Mouse (Mus musculus): ENCODE results near the gene Pkp4. TPM values are rescaled to one million over a fixed set of nuclear protein-coding genes. Genes with fewer than 3 reads are reported as not detected.

Pkp4 gene
- polyA plus RNA-seq, 1 experiment from 2014 or later = 7.7 TPM

DNA sequence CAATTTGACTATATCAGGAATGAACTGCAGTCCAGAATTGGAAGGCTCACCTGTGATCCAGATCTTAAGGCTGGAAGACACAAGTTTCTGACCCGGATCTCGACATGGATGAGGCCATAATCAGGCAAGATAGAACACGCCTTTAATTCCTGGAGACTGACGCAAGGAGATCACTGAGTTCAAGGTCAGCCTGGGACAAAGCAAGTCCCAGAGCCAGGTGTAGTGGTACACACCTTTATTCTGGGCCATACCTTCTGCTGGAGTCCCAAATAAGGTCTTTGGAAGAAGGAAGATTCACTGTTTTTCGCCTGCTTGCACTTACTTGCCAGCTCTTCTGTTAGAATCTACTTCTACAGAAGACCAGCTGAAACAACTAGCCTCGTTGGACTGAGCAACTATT lies 26.3 kb downstream of the Pkp4 start:
- no peak for TF ChIP-seq CTCF (IDR thresholded peaks at IDR 0.05; ENCODE audit: low read depth)
- TF ChIP-seq EP300 (IDR thresholded peaks at IDR 0.05; ENCODE audit: low read depth) = no peak
- 85% methylated on average over 6 of the region's 6 CpGs for WGBS (ENCODE audit: insufficient replicate concordance)
- no peak for ATAC-seq

DNA sequence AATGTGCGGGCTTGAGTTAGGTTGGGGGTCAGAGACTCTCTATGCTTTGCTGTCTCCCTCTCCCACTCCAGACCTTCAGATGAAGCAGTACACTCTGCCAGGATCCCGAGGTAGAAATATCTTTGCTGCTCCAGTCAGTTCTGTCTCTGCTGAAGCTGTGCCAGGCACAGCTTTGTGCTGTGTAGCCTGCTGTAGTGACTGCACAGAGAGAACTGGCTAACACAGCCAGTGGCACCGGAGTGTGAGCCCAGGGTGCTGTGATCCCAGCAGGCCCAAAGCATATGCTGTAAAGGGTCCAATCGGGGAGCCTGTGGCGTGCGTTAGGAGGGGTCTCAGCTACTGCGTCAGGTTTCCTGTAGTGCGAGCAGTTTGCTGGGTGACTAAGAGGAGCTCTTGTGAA lies 27.7 kb downstream of the Pkp4 start:
- TF ChIP-seq CTCF (IDR thresholded peaks at IDR 0.05; ENCODE audit: low read depth) (no peak), EP300 (IDR thresholded peaks at IDR 0.05; ENCODE audit: low read depth) (no peak)
- ATAC-seq = no peak
- WGBS (ENCODE audit: insufficient replicate concordance) = 72% methylated on average over 8 of the region's 8 CpGs

More for the DNA sequence above, 26.3 kb downstream of the Pkp4 start:
- Histone ChIP-seq H3K4me2 (ENCODE audit: low read depth, low read length) (no peak overlapping the region), H3K9ac (replicated peaks) (no peak overlapping the region), H3K27me3 (ENCODE audit: insufficient read depth, low read length) (no peaks in the 10 kb centered on the region), H3K27ac (ENCODE audit: low read depth) (no peak overlapping the region), H3K4me1 (ENCODE audit: insufficient read depth) (peaks cover 6% of the 10 kb centered on the region; the same call in 1 of the 2 replicates), H3K4me3 (ENCODE audit: low read depth, low read length) (no peak overlapping the region), H3K9me3 (ENCODE audit: low read length) (no peaks in the 10 kb centered on the region), H3K36me3 (replicated peaks; ENCODE audit: insufficient read depth, low read length) (no peaks in the 10 kb centered on the region)
- no peak for DNase-seq

DNA sequence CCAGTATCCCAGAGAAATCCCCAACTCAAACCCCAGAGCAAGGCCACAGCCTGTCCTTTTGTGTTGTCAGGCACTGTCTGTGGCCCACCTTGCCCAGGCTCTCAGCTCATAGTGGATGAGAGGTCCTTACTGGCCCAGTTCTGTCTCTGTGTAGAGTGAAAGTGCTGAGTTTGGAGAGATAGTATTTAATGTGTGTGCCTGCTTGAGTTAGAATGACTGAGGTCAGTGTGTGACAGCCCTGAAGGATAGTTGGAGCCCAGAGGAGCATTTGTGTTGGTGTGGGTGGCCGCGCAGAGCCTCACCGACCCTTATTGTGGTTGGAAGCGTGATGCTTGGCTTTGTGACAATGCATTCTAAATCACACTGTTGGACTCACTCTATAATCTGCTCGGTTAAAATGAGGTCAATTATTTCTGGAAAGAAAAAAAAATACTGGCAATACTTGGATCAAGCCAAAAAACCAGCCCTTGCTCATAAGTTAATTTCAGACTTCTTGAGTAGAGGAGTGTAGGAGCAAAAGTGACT lies 29.1 kb downstream of the Pkp4 start:
- 82% methylated on average over 5 of the region's 5 CpGs for WGBS (ENCODE audit: insufficient replicate concordance)
- TF ChIP-seq EP300 (IDR thresholded peaks at IDR 0.05; ENCODE audit: low read depth) (no peak), CTCF (IDR thresholded peaks at IDR 0.05; ENCODE audit: low read depth) (no peak)
- no peak for DNase-seq
- Histone ChIP-seq H3K27me3 (ENCODE audit: insufficient read depth, low read length) (no peaks in the 10 kb centered on the region), H3K4me1 (ENCODE audit: insufficient read depth) (peaks cover 8% of the 10 kb centered on the region; the same call in 1 of the 2 replicates), H3K9ac (replicated peaks) (no peak overlapping the region), H3K27ac (ENCODE audit: low read depth) (no peak overlapping the region), H3K4me3 (ENCODE audit: low read depth, low read length) (no peak overlapping the region), H3K36me3 (replicated peaks; ENCODE audit: insufficient read depth, low read length) (no peaks in the 10 kb centered on the region), H3K9me3 (ENCODE audit: low read length) (no peaks in the 10 kb centered on the region), H3K4me2 (ENCODE audit: low read depth, low read length) (no peak overlapping the region)
- no peak for ATAC-seq

More for the DNA sequence above, 27.7 kb downstream of the Pkp4 start:
- Histone ChIP-seq H3K9me3 (ENCODE audit: low read length) (no peaks in the 10 kb centered on the region), H3K4me2 (ENCODE audit: low read depth, low read length) (no peak overlapping the region), H3K4me1 (ENCODE audit: insufficient read depth) (peaks cover 8% of the 10 kb centered on the region; the same call in 1 of the 2 replicates), H3K27me3 (ENCODE audit: insufficient read depth, low read length) (no peaks in the 10 kb centered on the region), H3K27ac (ENCODE audit: low read depth) (no peak overlapping the region), H3K4me3 (ENCODE audit: low read depth, low read length) (no peak overlapping the region), H3K36me3 (replicated peaks; ENCODE audit: insufficient read depth, low read length) (no peaks in the 10 kb centered on the region), H3K9ac (replicated peaks) (no peak overlapping the region)
- no peak for DNase-seq

- Histone ChIP-seq H3K4me3 (ENCODE audit: low read depth, low read length) (no peak overlapping the region), H3K36me3 (replicated peaks; ENCODE audit: insufficient read depth, low read length) (no peaks in the 10 kb centered on the region), H3K27me3 (ENCODE audit: insufficient read depth, low read length) (no peaks in the 10 kb centered on the region), H3K4me2 (ENCODE audit: low read depth, low read length) (no peak overlapping the region), H3K9me3 (ENCODE audit: low read length) (no peaks in the 10 kb centered on the region), H3K27ac (ENCODE audit: low read depth) (no peak overlapping the region), H3K9ac (replicated peaks) (no peak overlapping the region), H3K4me1 (ENCODE audit: insufficient read depth) (peaks cover 8% of the 10 kb centered on the region; the same call in 1 of the 2 replicates)
- no peak for TF ChIP-seq EP300 (IDR thresholded peaks at IDR 0.05; ENCODE audit: low read depth)
- no peak for TF ChIP-seq CTCF (IDR thresholded peaks at IDR 0.05; ENCODE audit: low read depth)
- DNase-seq (no peak), ATAC-seq (no peak)
- WGBS (ENCODE audit: insufficient replicate concordance) = 85% methylated on average over 10 of the region's 10 CpGs
These were observed 29.5 kb downstream of the Pkp4 start for GRCm38 (mm10) chr2:59190186-59190585.

GRCm38 (mm10) chr2:59191466-59191865 lies 30.8 kb downstream of the Pkp4 start:
- no peak for ATAC-seq
- H3K9ac ChIP-seq (replicated peaks) = no peak overlapping the region
- TF ChIP-seq CTCF (IDR thresholded peaks at IDR 0.05; ENCODE audit: low read depth) (no peak), EP300 (IDR thresholded peaks at IDR 0.05; ENCODE audit: low read depth) (no peak)
- no peak overlapping the region for H3K4me2 ChIP-seq (ENCODE audit: low read depth, low read length)
- WGBS (ENCODE audit: insufficient replicate concordance) = 75% methylated on average over 8 of the region's 8 CpGs
- no peak overlapping the region for H3K27ac ChIP-seq (ENCODE audit: low read depth)
- no peaks in the 10 kb centered on the region for H3K36me3 ChIP-seq (replicated peaks; ENCODE audit: insufficient read depth, low read length)
- DNase-seq = no peak
- H3K4me3 ChIP-seq (ENCODE audit: low read depth, low read length) = no peak overlapping the region
- no peaks in the 10 kb centered on the region for H3K27me3 ChIP-seq (ENCODE audit: insufficient read depth, low read length)
- H3K9me3 ChIP-seq (ENCODE audit: low read length) = no peaks in the 10 kb centered on the region
- H3K4me1 ChIP-seq (ENCODE audit: insufficient read depth) = peaks cover 8% of the 10 kb centered on the region; the same call in 1 of the 2 replicates

GRCm38 (mm10) chr2:59193117-59193516 lies 32.5 kb downstream of the Pkp4 start:
- DNase-seq (no peak), ATAC-seq (no peak)
- H3K9me3 ChIP-seq (ENCODE audit: low read length) = no peaks in the 10 kb centered on the region
- H3K4me1 ChIP-seq (ENCODE audit: insufficient read depth) = peaks cover 8% of the 10 kb centered on the region; the same call in 1 of the 2 replicates
- WGBS (ENCODE audit: insufficient replicate concordance) = 73% methylated on average over 5 of the region's 5 CpGs
- no peak overlapping the region for H3K27ac ChIP-seq (ENCODE audit: low read depth)
- no peak overlapping the region for H3K4me3 ChIP-seq (ENCODE audit: low read depth, low read length)
- no peaks in the 10 kb centered on the region for H3K27me3 ChIP-seq (ENCODE audit: insufficient read depth, low read length)
- TF ChIP-seq EP300 (IDR thresholded peaks at IDR 0.05; ENCODE audit: low read depth) = no peak
- H3K4me2 ChIP-seq (ENCODE audit: low read depth, low read length) = no peak overlapping the region
- no peak overlapping the region for H3K9ac ChIP-seq (replicated peaks)
- H3K36me3 ChIP-seq (replicated peaks; ENCODE audit: insufficient read depth, low read length) = no peaks in the 10 kb centered on the region

Data from liver, postnatal 0 days (tissue).